Mouse (Mus musculus): ENCODE data around the gene Olfr870. TPM values are rescaled to one million over a fixed set of nuclear protein-coding genes. Genes with fewer than 3 reads are reported as not detected.

Olfr870 gene
- not detected for polyA plus RNA-seq (2014; fragmentation: Illumina TruSeq; extraction: RNeasy Lipid Tissue Mini Kit (QIAGEN cat#74804); ENCODE audit: low read depth, low replicate concordance)

GRCm38 (mm10) chr9:20173957-20174356 is at the start of gene Olfr870:
Gene Olfr870, minus strand, starts transcription at chr9:20174057.

GRCm38 (mm10) chr9:20211907-20212306 is 38.0 kb upstream of the Olfr870 start, which contains the start of gene Olfr871:
Gene Olfr871, plus strand, starts transcription at chr9:20212207.

GRCm38 (mm10) chr9:20128709-20129108 is 45.1 kb downstream of the Olfr870 start, which contains the start of gene Olfr869:
Gene Olfr869, plus strand, starts transcription at chr9:20129009.

Other genes starting within 250 kb of the Olfr870 start
- gene Olfr866, start 146.0 kb downstream of the Olfr870 start, polyA plus RNA-seq (2014; fragmentation: Illumina TruSeq; extraction: RNeasy Lipid Tissue Mini Kit (QIAGEN cat#74804); ENCODE audit: low read depth, low replicate concordance), result not detected
- gene Olfr867, start 116.5 kb downstream of the Olfr870 start, polyA plus RNA-seq (2014; fragmentation: Illumina TruSeq; extraction: RNeasy Lipid Tissue Mini Kit (QIAGEN cat#74804); ENCODE audit: low read depth, low replicate concordance), result not detected
- gene Olfr868, start 75.4 kb downstream of the Olfr870 start, polyA plus RNA-seq (2014; fragmentation: Illumina TruSeq; extraction: RNeasy Lipid Tissue Mini Kit (QIAGEN cat#74804); ENCODE audit: low read depth, low replicate concordance), result not detected
- gene Olfr869, start 45.0 kb downstream of the Olfr870 start, polyA plus RNA-seq (2014; fragmentation: Illumina TruSeq; extraction: RNeasy Lipid Tissue Mini Kit (QIAGEN cat#74804); ENCODE audit: low read depth, low replicate concordance), result not detected
- not detected for gene Olfr871, start 38.1 kb upstream of the Olfr870 start, polyA plus RNA-seq (2014; fragmentation: Illumina TruSeq; extraction: RNeasy Lipid Tissue Mini Kit (QIAGEN cat#74804); ENCODE audit: low read depth, low replicate concordance)
- not detected for gene Olfr872, start 63.1 kb upstream of the Olfr870 start, polyA plus RNA-seq (2014; fragmentation: Illumina TruSeq; extraction: RNeasy Lipid Tissue Mini Kit (QIAGEN cat#74804); ENCODE audit: low read depth, low replicate concordance)
- not detected for gene Olfr39, start 108.3 kb upstream of the Olfr870 start, polyA plus RNA-seq (2014; fragmentation: Illumina TruSeq; extraction: RNeasy Lipid Tissue Mini Kit (QIAGEN cat#74804); ENCODE audit: low read depth, low replicate concordance)
- gene Olfr873, start 124.5 kb upstream of the Olfr870 start, polyA plus RNA-seq (2014; fragmentation: Illumina TruSeq; extraction: RNeasy Lipid Tissue Mini Kit (QIAGEN cat#74804); ENCODE audit: low read depth, low replicate concordance), result not detected
- not detected for gene Olfr18, start 162.0 kb upstream of the Olfr870 start, polyA plus RNA-seq (2014; fragmentation: Illumina TruSeq; extraction: RNeasy Lipid Tissue Mini Kit (QIAGEN cat#74804); ENCODE audit: low read depth, low replicate concordance)
- gene Zfp560, start 211.1 kb upstream of the Olfr870 start, polyA plus RNA-seq (2014; fragmentation: Illumina TruSeq; extraction: RNeasy Lipid Tissue Mini Kit (QIAGEN cat#74804); ENCODE audit: low read depth, low replicate concordance), result 22.3 TPM